Mouse (Mus musculus): ENCODE data around the gene Lmcd1.
"Not testable (repeated sequence)": the region's sequence is repeated elsewhere in the genome, so short reads cannot be mapped to it uniquely, and the experiment has no call there.

Lmcd1 gene

DNA sequence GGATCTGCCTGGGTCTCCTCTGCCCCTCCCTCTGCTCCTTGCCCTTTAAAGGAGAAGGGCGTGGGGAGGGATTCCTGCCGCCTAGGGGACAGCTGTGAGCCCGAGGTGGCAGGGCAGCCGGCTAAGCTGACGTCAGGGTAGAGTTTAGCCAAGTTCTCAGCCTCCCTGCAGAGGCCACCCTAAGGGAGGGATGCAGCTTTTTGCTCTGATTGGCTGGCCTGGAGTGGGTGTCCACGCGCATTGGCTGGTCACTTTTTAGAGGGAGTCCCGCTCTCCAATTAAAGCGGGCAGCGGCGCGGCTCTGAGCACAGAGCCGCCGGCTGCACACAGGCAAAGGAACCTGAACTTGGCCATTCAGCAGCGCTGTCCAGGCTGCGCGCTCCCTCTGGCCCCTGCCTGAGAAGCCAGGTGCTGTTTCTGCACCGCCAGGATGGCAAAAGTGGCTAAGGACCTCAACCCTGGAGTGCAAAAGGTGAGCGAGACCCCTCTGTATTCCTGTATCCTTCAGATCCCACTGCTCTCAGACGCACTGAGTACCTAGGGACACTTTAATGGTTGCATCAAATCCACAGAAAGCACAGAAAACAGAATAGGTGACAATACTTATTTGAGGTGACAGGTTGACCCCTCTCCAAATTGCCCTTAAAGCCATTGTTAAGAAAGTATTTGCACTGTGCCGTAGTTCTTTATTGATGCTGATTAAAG is at the start of gene Lmcd1:
TSS of gene Lmcd1 (plus strand) at position 258 of the 705 bp plus-strand sequence.
- DNase-seq: peak; percentile 78 to 82

DNA sequence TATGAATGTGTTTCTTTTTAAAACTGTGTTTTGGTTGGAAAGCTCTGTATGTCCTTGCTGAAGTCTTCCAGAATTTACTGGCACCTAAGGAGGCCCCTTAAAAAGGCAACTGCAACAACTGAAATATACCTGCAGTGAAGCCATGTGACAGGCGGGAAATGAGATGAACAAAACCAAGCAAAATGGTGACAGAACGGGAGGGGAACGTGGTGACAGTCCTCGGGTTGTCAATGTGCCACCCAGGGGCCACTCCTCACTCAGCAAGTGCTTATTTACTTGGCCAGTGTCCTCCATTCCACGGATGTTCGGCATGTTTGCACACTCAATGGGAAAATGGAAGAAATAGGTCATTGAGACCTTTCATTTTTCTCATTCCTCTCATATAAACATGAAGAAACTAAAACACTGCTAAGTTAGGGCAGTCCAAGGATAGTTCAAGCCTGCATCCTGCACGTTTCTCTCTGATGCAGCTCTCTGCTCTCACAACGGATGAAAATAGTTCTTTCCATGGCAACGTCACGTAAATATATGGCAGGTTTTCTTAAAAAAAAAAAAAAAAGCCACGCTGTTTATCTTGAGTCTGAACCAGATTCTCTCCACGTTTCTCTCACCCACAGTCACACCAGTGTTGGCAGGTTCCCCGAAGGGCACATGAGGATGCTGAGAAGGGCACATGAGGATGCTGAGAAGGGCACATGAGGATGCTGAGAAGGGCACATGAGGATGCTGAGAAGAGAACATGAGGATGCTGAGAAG is 49.5 kb upstream of the Lmcd1 start:
- no peak for DNase-seq

DNA sequence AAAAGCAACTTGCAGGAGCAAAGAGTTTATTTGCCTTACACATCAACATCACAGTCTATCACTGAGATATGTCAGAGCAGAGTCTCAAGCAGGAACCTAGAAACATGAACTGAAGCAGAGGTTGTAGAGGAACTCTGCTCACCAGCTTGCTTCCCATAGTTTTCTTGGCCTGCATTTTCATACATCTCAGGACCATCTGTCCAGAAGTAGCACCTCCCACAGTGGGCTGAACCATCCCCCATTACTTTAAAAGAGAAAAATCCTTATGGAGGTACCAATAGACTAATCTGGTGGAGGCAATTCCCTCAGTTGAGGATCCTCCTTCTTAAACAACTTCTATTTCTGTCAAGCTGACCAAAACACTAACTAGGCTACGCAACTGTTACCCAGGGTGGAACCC is 36.8 kb upstream of the Lmcd1 start:
- DNase-seq: peak in 1 of 2 experiments; percentile 2

DNA sequence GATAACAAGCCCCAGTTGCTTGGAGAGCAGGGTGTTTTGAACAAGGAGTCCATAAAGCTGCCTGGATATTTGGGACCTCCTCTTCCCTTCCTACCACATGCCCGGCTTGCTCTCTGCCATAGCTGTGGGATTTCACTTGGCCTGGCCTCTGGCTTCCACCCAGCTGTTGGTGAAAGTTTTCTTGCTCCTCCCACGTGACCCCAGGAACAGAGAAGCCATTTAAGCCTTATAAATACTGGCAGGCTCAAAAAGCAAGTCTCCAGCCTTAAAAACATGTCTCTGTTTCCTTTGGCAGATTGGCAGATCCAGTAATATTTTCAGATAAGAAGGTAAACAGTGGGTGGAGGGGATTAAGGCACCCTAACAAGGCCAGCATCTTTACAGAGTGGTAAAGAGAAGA is 31.3 kb upstream of the Lmcd1 start:
- peak in 1 of 2 experiments; percentile 4 for DNase-seq

DNA sequence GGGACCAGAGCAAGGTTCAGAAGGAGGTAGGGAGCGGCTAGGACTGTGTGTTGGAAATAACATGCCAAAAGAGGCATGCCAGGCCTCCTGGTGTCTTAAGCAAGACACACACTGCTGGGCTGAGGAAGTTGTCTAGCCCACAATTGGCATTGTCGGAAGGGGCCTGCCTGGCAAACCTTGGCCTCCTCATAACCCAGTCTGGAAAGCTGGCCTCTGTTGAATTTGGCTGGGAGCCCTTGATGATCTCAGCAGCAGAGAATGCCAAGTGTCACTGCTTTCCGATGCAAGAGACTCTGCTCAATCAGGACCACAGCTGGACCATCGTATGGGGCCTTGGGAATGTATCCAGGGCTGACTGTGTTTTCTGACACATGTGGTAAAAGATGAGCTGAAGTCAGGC is 27.9 kb upstream of the Lmcd1 start:
- DNase-seq: peak; percentile 86 to 88

DNA sequence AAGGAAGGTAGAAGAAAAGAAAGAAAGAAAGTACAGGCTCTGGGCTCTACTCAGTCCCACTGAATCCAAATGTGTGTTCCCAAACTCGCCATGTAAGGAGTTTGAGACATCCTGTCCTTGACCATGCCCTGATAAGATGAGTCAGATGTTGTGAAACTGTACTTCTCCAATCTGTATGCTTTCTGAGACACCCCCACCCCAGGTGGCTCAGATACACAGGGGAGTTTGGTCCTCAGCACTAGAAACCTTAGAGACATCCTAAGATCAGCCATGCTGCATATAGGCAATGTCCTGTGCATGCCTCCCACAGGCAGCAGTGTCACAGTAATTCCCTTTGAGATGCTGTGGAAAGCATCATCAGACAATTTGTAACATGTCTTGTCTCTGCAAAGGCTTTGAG is 26.9 kb upstream of the Lmcd1 start:
- no peak for DNase-seq

DNA sequence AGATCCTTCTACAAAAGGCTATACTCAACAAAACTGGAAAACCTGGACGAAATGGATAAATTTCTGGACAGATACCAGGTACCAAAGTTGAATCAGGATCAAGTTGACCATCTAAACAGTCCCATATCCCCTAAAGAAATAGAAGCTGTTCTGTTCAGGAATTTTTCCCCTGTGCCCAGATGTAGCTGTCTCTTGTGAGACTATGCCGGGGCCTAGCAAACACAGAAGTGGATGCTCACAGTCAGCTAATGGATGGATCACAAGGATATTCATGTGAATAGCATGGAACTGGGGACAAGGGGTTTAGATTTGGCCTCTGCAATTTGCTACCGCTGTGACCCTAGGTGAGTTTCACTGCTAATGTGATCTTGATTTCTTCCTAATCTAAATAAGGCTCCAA is 19.6 kb upstream of the Lmcd1 start:
- DNase-seq: not testable (repeated sequence)

DNA sequence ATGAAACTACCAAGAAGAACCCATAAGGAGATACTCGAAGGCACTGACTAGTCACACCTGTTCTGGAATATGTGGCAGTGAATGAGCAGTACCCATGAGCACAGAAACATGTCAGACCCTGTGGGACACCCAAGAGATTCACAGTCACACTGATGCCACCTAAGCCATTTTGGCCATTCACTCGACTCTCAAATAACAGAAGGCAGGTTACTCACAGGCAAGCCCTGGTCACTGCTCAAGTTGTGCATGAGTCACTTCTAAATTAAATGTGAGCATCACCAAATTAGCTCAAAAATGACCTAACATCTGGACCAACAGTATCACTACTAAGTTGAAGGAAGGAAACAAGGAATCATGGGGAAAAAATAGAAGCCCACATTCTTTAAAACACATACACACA is 18.6 kb upstream of the Lmcd1 start:
- DNase-seq: no peak

DNA sequence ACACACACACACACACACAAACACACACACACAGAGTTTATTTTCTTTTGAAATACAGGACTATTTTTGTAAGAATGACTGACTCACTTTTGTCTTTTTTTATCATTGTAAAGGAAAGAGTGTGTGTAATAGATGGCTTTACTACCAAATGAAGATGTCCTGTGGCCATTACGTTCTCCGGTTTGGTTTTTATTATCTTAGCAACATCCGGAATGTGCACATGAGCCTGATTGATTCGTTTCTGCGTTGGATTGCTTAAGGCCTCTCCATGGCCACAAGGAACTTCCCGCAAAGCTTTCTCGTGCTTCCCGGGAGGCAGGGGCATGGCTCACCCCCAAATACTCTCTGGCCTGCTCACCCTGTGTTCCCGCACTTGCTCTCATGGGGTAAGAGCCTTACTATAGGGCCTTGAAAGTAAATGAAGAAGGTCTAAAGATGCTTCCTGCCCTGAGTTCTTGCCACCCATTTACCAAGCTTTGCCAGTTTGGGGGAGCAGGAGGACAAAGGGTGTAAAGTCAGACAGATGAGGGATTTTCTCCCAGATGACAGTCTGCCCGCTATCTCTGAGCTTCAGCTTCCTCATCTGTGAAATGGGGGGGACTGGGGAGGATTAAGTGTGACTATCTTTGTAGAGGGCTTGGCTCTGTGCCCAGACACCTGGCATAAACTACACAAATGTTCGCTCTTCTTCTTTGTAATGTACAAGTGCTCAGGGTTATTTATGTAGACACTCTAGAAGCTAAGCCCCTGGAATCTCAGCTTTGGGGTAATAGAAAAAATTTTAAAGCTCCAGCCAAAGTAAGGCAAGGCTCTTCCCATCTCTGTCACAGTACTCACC is 18.0 kb upstream of the Lmcd1 start:
- DNase-seq: peak in 1 of 2 experiments; percentile 14

DNA sequence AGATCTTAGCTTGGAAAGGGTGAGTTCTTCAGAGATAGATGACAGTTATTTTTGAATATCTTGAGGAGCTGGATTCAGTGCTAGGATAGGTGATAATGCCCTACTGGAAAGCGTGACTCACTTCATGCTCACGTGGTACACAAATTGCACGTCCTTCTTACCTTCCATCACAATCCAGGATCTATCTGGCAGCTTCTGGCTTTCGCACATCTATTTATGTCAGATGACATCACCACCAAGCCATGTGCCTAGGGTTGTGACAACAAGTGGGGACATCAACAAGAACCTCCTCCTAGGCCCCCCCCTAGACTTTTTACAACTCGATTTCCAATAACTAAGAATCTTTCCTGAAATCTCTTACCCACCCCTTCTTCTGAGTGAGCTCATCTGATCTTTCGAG is 17.0 kb upstream of the Lmcd1 start:
- no peak for DNase-seq

DNA sequence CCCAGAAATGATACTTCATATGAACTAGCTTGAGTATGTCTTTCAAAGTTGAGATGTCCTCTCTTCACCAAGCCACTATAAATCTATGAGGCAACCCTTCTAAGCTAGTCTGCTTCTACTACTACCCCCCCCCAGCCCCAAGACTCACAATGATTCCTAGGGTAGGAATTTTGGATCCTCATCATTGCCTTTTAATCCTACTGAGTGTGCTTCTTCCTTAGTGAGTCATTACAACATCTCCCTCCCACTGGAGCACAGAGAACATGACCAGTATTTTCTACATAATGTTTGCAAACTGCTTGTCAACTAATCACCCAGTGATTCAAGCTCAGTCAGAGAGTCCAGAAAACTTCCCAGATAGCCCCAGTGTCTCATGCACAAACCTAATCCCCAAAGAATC is 12.5 kb upstream of the Lmcd1 start:
- no peak for DNase-seq

DNA sequence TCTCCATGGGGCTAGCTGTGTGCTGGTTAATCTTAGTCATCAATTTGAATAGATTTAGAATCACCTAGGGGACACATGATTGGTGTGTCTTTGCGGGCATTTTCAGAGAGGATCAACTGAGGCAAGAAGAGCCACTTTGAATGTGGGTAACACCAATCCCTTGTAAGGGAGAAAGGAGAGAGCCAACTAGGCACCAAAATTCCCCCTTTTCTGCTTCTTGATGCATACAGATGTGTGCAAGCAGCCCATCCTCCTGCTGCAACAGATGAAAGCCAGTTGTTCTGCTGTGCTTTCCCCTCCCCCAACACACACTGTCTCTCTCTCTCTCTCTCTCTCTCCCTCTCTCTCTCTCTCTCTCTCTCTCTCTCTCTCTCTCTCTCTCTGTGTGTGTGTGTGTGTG is 9.2 kb upstream of the Lmcd1 start:
- DNase-seq: no peak

DNA sequence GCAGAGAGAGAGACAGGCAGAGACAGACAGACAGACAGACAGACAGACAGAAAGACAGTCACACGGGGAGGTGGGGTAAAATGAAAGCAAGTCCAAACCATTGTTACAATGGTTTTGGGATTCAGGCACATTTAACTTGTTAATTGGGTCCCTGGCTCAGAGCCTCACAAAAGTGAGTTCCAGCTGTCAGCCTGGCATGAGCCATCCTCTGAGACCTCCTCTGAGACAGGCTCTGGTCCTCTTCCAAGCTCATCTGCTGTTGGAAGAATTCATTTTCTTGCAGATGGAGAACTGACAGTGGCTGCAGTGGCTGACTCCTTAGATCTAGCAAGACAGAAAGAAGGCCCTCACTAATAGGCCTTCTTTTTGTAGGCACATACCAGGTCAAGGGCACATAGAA is 6.9 kb upstream of the Lmcd1 start:
- peak; percentile 69 for DNase-seq

DNA sequence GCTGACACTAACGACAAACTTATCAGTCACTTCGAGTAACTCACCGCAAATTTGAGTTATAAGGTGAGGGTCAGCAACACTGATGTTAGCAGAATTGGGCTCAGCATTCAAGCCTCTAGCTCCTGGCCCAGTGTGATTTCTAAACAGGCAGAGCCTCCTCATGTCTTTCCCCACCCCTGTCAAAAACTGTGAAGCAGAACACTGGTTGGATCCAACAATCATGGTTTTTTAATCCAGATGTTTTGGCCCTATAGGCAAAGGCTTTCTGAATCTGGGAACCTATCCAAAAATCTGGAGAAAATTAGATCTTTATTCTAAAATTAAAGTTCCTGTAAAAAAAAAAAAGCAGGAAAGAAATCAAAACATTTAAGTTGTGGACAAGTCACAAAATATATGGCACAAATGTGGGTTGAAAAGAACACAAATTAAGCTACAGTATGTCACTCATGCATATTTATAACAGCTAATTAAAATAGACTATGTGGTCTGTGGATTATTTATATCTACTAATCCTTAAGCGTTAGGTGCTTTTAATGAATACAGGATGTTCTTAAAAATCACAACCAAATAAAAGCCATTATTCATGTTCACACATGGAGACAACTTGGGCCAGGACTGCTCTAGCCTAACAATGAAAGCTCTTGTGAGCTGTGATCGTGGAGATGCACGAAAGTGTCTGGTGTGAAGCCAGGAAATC is 5.7 kb upstream of the Lmcd1 start:
- DNase-seq: no peak

DNA sequence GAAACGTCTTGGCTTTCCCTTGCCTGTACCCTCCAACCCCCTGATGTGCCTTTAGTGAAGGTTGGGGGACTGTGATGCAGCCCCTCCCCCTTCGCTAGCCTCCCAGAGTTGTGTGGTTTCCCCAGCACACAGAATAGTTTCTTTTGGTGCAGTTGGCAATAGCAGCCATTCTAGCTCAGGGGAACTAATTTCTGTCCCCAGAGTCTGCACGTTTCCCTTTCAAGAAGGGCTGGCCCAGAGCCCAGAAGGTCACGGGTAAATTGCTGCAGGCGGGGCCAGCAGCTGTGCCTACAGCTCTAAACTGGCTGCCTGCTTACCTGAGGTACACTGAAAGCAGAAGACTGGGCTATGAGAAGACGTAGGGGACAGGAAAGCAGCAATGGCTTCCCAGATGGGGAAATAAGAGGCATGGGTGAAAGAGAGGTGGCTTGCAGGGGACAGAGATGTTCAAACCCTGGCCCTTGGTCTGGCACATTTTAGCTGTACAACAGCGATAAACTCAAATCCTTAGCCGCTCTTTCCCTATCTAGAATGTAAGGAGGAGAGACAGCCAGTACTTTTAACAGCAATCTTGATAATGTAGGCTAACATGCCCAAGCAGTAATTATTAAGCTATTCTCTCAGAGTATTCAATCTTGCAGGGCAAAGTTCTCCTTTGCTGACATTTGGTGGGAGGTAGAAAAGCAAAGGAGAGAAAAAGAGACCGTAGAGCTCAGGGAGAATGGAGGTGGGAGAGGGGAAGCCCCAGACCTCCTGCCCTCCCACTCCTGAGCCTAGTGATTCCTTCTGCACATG is 900 bp downstream of the Lmcd1 start:
- DNase-seq: peak; percentile 40 to 67

DNA sequence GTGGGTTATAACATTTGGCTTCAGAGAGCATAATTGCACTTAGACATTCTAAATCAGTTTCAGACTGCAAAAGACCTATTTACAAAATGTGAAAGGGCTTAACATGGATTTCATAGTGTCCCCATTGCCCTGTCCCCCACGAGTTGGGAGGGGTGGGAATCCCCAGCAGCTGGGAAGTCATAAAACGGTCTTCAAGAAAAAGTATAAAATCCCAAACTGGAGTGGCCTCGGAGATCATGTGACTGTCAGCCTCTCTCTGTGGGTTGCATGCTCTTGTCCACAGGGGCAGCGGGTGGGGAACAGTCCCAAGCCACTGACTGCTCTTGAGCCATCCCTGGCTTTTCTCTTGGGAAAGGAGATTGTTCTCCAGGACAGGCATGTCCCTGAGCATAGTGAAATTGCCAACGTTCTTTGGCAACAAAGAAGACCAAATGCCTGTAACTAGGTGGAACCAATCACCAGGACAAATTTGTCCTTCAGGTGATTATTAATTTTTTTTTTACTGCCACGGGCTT is 2.2 kb downstream of the Lmcd1 start:
- no peak for DNase-seq

DNA sequence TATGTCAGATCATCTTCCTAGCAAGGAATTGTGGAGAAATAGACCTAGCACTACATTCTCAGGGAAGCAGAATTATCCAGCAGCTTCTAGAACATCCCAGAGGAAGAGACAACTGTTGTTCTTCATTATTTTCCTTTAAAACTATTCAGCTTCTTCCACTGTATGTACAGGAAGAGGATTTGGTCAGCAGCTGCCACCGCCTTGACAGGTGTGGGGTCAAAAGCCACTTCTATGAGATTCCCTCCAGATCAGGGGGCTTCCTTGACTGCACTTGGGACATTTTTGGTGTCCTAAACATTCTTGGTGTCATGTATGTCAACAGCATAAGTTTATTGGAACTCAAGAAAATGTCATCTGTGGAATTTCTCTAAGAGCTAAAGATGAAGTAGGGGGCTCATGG is 5.2 kb downstream of the Lmcd1 start:
- DNase-seq: no peak

DNA sequence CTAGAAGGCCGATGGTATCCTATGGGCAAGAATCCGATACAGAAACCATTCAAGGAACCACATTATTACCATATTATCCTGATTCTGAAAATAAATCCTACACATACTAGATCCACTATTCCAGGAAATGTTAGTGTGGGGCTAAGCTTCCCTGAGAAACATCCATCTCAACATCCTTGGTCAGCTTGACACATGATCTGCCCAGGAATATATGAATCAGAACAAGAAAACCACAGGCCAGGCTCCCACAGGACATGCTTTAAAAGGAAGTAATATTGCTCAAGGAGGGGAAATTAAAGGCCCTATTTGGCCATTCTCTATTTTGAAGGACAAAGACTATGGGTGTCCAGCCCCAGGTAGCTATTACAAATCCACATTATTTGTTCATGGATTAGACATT is 6.6 kb downstream of the Lmcd1 start:
- DNase-seq: no peak

DNA sequence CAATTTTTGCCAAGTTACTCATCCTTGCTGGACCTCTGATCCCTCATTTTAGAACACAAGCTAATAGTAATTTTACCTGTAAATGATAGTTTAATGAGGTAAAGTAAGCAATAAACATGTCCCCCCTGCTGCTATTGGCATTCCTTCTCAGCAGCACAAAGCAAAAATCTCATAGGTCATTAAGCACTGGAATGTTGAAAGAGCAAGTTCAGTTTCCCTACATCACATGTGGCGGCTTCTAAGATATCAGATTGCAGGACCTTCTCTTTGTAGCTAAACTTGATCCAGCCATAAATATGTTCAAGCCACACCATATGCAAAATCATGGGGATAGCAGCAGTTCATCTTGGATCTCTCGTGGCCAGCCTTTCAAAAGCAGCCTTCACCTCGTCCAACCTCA is 7.4 kb downstream of the Lmcd1 start:
- DNase-seq: no peak

DNA sequence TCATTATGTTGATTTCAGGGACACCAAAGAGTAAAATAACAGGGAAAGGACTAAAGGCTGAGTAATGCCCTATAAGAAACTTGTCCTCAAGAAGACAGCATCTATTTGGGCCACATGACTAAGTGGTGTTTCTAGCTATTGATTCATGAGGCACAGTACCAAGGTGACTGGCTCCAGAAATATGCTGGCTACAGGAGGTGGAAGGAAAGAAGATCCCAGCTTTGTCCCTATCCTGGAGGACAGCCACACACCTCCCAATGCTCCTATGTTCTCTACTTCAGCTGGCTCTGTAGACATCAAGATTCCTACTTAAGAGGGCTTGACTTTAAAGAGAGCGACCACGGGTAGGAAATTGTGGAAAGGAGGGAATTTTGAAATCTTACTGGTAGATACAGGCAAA is 8.4 kb downstream of the Lmcd1 start:
- no peak for DNase-seq

DNA sequence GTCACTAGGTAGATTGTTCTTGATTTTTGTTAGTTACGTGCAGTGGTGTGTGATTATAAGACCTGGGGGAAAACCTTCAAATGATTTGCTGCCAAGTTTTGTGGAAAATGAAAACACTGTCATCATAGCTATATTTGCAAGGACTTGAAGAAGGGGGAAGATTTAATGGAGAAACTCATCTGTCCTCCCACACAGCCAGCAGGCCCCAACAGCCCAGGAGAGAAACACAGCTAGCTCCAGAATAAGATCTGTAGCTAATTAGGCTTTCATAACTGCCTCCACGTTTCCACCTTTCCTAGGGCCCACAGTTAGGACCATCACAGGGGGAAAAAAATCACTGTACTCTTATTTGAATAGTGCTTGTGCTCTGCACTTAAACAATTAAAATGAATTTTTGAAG is 10.5 kb downstream of the Lmcd1 start:
- DNase-seq: no peak

DNA sequence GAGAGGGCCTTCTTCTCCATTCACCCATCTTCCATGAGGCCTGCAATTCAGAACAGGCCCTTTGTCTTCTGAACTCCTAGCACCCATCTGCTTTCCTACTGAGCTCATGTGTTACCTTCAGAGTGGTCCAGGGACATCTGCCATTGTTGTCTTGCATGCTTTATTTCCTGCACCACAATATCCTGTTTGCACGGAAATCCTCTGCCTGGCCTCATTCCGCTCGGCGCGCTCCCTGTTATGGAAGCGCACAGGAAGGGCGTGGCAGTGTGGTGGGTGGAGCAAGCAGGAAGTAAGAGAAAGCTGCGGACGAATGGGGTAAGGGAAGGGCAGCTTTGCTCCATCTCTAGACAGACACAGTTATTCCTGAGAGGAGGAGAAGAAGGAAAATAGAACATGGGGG is 14.1 kb downstream of the Lmcd1 start:
- DNase-seq: no peak
